Mouse (Mus musculus) adipocyte (in vitro differentiated cells): Measurements from ENCODE around the gene Vmn2r25.
"Not testable (repeated sequence)": the region's sequence is repeated elsewhere in the genome, so short reads cannot be mapped to it uniquely, and the experiment has no call there.

Experiments
- DNase-seq: peaks from one replicate; pipeline ENCODE4 v3.0.0-alpha.2; 2016; ENCODE audit warnings: low spot score

Vmn2r25 gene

DNA sequence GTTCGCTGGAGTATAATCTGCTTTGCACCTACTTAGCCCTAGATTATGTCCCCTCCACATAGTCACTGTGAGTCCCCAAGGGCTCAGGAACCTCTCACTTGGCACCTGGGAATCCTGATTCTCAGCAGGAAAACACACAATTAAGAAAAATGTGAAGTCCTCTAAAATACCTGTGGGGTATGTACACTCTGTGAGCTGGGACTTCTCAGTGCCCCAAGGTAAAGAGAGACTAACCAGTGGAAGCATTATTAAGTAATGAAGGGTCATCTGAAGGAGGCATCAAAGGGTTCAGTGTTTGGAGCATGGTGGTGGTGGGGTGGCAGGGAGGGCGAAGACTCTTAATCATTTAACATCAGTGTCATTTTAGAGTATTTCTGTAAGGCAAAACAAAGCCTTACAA lies at the start of gene Vmn2r25:
TSS of gene Vmn2r25 (minus strand) at position 101 of the 400 bp plus-strand sequence.
- not testable (repeated sequence) for DNase-seq

- no peak for DNase-seq
These were observed 33.3 kb downstream of the Vmn2r25 start for GRCm38 (mm10) chr6:123819951-123820350.

DNA sequence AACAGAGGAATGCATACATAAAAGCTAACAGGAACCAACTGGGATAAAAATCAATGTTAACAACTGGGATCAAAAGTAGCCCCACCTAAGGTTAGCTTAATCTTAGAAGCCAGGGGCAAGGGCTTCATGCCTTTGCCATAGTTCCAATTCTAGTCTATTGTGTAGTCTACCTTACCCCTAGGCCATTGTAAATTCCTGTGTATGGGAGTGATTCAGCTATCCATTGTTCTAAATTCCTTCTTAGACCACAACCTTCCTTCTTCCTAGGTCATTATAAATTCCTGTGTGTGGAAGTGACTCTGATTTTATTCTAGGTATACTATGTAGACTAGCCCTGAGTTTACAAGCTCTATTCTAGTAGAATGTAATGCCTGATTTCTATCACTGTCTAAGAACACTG lies 43.0 kb downstream of the Vmn2r25 start:
- not testable (repeated sequence) for DNase-seq

- no peak for DNase-seq
These were observed 59.5 kb downstream of the Vmn2r25 start for GRCm38 (mm10) chr6:123793746-123794145.

DNA sequence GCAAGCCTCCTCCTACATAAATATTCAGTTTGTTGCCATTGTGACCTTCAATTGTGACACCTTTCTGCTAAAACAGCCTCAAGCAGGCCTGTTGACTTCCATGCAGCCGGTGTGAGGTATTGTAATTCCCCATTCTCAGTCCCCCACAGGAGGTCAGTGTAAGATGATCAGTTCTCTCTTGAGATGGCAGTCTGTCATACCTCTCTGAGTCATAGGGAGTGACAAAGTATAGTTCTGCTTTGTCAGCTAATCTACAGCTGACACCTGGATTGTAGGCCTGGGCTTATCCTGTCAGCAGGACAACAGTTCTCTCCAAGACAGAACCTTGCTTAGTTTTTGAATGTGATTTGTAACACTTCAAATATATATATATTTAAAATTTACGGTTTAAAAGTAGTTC lies 68.4 kb downstream of the Vmn2r25 start:
- DNase-seq, result no peak

DNA sequence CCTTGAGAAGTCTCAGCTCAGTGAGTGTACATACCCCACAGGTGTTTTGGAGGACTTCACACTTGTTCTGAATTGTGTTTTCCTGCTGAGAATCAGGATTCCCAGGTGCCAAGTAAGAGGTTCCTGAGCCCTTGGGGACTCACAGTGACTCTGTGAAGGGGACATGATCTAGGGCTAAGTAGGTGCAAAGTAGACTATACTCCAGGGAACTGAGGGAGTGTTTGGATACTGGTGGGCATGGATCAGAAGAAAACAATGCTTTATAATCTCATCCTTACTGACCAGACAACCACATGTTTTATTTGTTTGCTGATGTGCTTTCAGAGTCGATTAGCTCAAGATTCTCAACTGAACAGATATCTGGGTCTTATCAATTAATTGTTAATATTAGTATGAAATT lies 74.7 kb downstream of the Vmn2r25 start, which contains the start of gene Vmn2r24:
TSS of gene Vmn2r24 (plus strand) at position 301 of the 400 bp plus-strand sequence.
- DNase-seq, result no peak
